Mouse (Mus musculus): ENCODE results near the gene Dmd. TPM values are rescaled to one million over a fixed set of nuclear protein-coding genes. Genes with fewer than 3 reads are reported as not detected.
A peak's percentile ranks its signal among the peaks of the same experiment; 100 is the strongest.

Dmd gene
- total and polyA plus RNA-seq, 3 experiments = not detected

DNA sequence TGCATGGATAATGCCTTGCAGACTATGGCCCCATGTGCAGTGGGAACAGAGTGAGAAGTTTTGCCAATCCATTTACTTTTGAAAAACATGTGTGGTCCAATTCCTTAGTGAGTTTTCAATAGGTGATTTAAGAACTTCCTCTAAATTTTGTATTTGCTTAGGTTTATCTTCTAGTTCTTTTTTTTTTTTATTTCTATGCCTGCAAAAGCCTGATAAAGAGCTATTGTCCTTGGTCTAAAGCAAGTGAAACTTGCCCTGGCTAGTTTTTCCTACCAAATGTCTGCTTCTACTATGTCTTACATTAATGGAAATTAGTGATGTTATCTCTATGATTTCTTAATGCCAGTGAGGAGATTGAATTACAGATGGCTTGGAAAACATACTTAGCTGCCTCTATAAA, 2144.7 kb downstream of the Dmd start:
- Histone ChIP-seq H3K36me3 (ENCODE audit: control insufficient read depth in 1 of 2, insufficient read depth in 2 of 2, low read length in 2 of 2) (no peaks in the 10 kb centered on the region), H3K79me2 (ENCODE audit: control insufficient read depth, insufficient read depth, low read length, poor library complexity) (no peaks in the 10 kb centered on the region), H3K27me3 (ENCODE audit: control insufficient read depth in 1 of 2, insufficient read depth in 2 of 2, low read length in 2 of 2) (no peaks in the 10 kb centered on the region), H3K9me3 (replicated peaks; ENCODE audit: insufficient read depth, low read length) (no peaks in the 10 kb centered on the region), H3K9ac (ENCODE audit: control insufficient read depth, low read depth, low read length, poor library complexity, severe bottlenecking) (no peak overlapping the region), H3K4me3 (ENCODE audit: control insufficient read depth in 1 of 2, insufficient read depth in 1 of 2, low read depth in 2 of 2, low read length in 2 of 2) (no peak overlapping the region), H3K4me1 (ENCODE audit: control insufficient read depth in 1 of 2, insufficient read depth in 2 of 2, low read length in 2 of 2) (no peaks in the 10 kb centered on the region), H3K27ac (ENCODE audit: control insufficient read depth, low read depth, low read length) (no peak overlapping the region)
- no peak for DNase-seq (ENCODE audit: low read depth, low spot score)
- TF ChIP-seq POLR2A (IDR thresholded peaks at IDR 0.05; ENCODE audit: control insufficient read depth in 1 of 2, insufficient read depth in 1 of 2, low read depth in 1 of 2, low read length in 2 of 2, poor library complexity in 1 of 2) (no peak), ZNF384 (IDR thresholded peaks at IDR 0.05; ENCODE audit: low read depth, low read length) (peak; percentile 53)

DNA sequence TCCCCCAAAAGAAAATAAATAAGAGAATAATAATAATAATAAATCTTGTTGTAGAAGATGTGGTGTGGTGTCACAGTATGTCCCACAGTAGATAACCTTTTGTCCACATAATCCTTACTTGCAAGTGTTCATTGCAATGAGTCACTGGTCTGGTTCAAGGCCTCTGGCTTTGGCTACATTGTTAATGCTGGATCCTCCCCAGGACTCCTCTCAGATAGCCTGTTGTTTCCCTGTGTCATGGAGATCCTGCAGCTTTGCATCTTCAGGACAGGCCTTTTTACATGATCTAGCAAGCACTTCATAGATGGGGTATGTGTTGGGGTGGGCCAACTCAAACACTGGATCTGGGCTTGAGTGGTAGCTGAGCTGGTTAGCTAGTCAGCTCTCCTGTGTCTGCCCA, 2150.0 kb downstream of the Dmd start:
- no peaks in the 10 kb centered on the region for H3K4me1 ChIP-seq (ENCODE audit: control insufficient read depth in 1 of 2, insufficient read depth in 2 of 2, low read length in 2 of 2)
- H3K27ac ChIP-seq (ENCODE audit: control insufficient read depth, low read depth, low read length) = no peak overlapping the region
- H3K4me3 ChIP-seq (ENCODE audit: control insufficient read depth in 1 of 2, insufficient read depth in 1 of 2, low read depth in 2 of 2, low read length in 2 of 2) = no peak overlapping the region
- DNase-seq (ENCODE audit: low read depth, low spot score) = no peak
- H3K9me3 ChIP-seq (replicated peaks; ENCODE audit: insufficient read depth, low read length) = no peaks in the 10 kb centered on the region
- H3K36me3 ChIP-seq (ENCODE audit: control insufficient read depth in 1 of 2, insufficient read depth in 2 of 2, low read length in 2 of 2) = no peaks in the 10 kb centered on the region
- TF ChIP-seq ZMIZ1 (IDR thresholded peaks at IDR 0.05; ENCODE audit: low read depth, low read length) (no peak), ETS1 (IDR thresholded peaks at IDR 0.05; ENCODE audit: low read depth, low read length) (no peak), ZKSCAN1 (IDR thresholded peaks at IDR 0.05; ENCODE audit: low read depth, low read length) (no peak), USF1 (IDR thresholded peaks at IDR 0.05; ENCODE audit: low read depth, low read length) (no peak), E2F4 (IDR thresholded peaks at IDR 0.05; ENCODE audit: borderline replicate concordance, low read depth, low read length) (no peak), SIN3A (IDR thresholded peaks at IDR 0.05; ENCODE audit: low read length) (no peak), POLR2A (IDR thresholded peaks at IDR 0.05; ENCODE audit: control insufficient read depth in 1 of 2, insufficient read depth in 1 of 2, low read depth in 1 of 2, low read length in 2 of 2, poor library complexity in 1 of 2) (no peak), RCOR1 (IDR thresholded peaks at IDR 0.05; ENCODE audit: low read depth, low read length) (no peak), CHD2 (IDR thresholded peaks at IDR 0.05; ENCODE audit: low read length) (no peak), USF2 (IDR thresholded peaks at IDR 0.05; ENCODE audit: borderline replicate concordance in 1 of 2, insufficient read depth in 1 of 2, low read depth in 1 of 2, low read length in 2 of 2) (no peak), SMC3 (IDR thresholded peaks at IDR 0.05; ENCODE audit: low read depth, low read length) (no peak), ZC3H11A (IDR thresholded peaks at IDR 0.05; ENCODE audit: low read depth, low read length) (no peak), MAZ (IDR thresholded peaks at IDR 0.05; ENCODE audit: low read depth, low read length) (no peak), ELF1 (IDR thresholded peaks at IDR 0.05; ENCODE audit: low read depth, low read length) (no peak), EP300 (IDR thresholded peaks at IDR 0.05; ENCODE audit: low read depth in 1 of 2, low read length in 2 of 2) (no peak), MXI1 (IDR thresholded peaks at IDR 0.05; ENCODE audit: low read depth, low read length) (no peak), ZNF384 (IDR thresholded peaks at IDR 0.05; ENCODE audit: low read depth, low read length) (no peak), GABPA (IDR thresholded peaks at IDR 0.05; ENCODE audit: low read depth, low read length) (no peak)
- no peaks in the 10 kb centered on the region for H3K79me2 ChIP-seq (ENCODE audit: control insufficient read depth, insufficient read depth, low read length, poor library complexity)
- H3K27me3 ChIP-seq (ENCODE audit: control insufficient read depth in 1 of 2, insufficient read depth in 2 of 2, low read length in 2 of 2) = no peaks in the 10 kb centered on the region
- H3K9ac ChIP-seq (ENCODE audit: control insufficient read depth, low read depth, low read length, poor library complexity, severe bottlenecking) = no peak overlapping the region
